Mouse (Mus musculus): ENCODE data around the gene Rngtt.

Gene Rngtt

GRCm38 (mm10) chr4:33514108-33515000 is 204.2 kb downstream of the Rngtt start:
- no peak for DNase-seq (ENCODE audit: low spot score)

GRCm38 (mm10) chr4:33520196-33520595 is 210.1 kb downstream of the Rngtt start:
- no peak for DNase-seq (ENCODE audit: low spot score)

DNA sequence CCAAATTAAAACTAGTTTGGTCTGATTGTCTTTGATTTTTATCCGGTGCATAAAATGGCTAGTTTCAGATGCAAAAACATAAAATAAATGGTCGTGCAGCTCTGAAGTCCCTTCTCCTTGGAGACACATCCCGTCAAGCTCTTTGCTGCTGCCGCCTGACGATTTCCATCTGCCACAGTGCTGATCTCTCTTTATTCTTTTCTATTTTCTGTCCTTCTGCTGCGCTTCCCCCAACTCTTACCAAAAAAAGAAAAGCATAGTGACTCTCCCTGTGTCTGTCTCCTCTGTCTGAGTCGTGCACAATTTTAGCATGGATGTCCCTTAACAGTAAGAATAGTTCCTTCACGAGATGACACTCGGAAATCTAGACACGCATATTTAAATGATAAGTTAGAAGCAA is 210.8 kb downstream of the Rngtt start:
- no peak for DNase-seq (ENCODE audit: low spot score)

- DNase-seq (ENCODE audit: low spot score): no peak
Observed at GRCm38 (mm10) chr4:33523774-33524173, 213.7 kb downstream of the Rngtt start.

DNA sequence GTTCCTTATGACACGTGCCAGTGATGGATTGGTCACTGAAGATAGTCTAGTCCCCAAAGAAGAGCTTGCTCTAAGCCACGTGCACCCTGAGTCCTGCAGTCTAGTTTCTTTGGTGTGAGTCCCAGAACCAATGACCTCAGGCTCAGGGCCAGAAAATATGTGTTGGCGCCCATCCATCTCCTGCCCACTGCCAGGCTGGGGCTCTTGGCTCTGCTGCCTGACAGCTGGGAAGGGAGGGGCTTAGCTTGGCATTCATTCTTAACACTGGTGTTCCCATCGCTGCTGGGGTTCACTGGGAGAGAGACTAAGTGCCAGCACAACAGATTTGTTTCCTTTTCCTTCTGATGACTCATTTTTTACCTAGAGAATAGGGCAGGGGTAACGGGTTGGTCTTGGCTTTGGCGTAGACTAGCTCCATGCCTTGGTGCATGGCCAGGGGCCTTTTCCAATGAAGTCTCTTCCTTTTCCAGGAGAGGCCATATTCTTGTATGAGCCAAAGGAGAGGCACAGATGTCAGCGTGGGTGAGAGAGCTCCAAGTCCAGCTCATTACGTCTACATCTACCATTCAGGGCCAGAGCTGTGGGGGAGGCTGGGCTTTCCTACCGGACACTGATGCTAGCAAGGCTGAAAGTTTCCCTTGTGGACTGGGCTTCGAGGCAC is 214.5 kb downstream of the Rngtt start:
- DNase-seq (ENCODE audit: low spot score): no peak

- DNase-seq (ENCODE audit: low spot score): no peak
Observed at GRCm38 (mm10) chr4:33525272-33525671, 215.2 kb downstream of the Rngtt start.

- DNase-seq (ENCODE audit: low spot score): peak; percentile 53
Observed at GRCm38 (mm10) chr4:33526092-33526491, 216.0 kb downstream of the Rngtt start.

DNA sequence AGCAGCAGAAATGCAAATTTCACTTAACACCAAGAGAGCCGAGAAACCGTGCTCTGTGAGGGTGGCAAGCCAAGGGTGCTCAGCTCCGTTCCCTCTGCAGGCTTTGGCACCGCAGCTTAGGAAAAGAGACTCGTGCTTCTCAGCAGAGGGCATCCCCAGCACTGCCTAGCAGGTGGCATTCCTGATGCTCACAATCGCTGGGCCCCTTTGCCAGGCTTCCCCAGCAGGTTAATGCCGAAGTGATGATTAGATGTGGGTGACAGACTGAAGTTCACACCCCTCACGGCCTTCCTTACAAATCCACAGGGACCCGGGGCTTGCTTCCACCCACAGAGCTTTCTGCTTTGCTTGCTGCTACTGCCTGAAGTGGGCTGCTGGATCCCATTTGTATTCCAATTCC is 216.6 kb downstream of the Rngtt start:
- DNase-seq (ENCODE audit: low spot score): no peak

DNA sequence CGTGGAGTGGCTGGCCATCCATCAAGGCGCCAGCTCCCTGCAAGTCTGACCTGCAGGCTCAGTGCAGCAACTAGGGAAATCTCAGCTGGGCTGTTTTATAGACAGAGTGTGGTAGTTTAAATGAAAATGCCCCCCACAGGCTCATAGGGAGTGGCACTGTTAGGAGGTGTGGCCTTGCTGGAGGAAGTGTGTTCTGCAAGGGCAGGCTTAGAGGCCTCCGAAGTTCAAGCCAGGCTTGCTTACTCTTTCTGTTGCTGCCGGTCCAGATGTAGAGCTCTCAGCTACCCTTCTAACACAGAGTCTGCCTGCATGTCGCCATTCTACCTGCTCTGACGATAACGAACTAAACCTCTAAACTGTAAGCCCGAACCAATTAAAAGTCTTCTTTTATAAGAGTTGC is 222.5 kb downstream of the Rngtt start:
- DNase-seq (ENCODE audit: low spot score): no peak

- no peak for DNase-seq (ENCODE audit: low spot score)
Observed at GRCm38 (mm10) chr4:33544755-33545576, 234.9 kb downstream of the Rngtt start.

DNA sequence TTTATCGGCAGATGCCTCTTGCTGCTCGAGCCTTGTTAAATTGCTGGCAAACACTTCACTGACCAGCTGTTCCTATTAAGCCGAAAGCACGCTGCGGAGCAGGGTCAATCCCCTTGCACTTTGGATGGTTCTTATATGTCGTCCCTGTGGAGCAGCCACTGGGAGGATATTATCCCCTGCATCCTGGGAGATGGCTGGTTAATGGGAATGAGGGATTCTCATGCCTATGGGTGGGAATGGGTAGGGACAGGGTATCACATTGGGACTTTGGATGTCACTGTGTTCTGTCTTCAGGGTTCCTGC is 235.4 kb downstream of the Rngtt start:
- DNase-seq (ENCODE audit: low spot score): peak; percentile 38

- DNase-seq (ENCODE audit: low spot score): no peak
Observed at GRCm38 (mm10) chr4:33546278-33546677, 236.2 kb downstream of the Rngtt start.

DNA sequence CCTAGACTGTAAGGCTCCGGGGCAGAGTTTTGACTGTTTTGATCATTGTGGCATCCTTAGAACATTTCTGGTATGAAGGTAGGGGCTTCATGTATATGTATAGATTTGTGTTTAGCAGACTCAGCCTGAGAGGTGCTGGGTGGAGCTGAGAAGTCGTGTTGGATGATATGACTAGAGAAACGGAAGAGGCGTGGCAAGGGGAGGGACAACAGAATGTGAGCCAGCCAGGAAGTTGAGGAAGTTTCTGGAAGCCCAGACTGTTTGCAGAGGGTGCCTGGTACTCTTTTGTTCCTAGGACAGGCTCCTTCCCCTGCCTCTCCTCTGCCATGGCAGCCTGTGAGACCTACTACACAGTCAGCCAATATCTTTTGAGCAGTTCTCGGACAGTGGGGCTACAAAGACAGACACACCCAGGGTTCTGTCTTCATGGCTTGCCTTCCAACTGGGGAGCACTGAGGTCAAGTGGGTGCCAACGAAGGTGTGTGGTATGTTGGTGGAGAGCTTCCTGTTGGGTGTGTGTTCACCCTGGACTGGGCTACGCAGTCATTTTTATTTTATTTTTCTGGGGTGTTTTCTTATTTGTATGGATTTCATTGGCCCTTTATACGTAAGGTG is 237.3 kb downstream of the Rngtt start:
- DNase-seq (ENCODE audit: low spot score): no peak

DNA sequence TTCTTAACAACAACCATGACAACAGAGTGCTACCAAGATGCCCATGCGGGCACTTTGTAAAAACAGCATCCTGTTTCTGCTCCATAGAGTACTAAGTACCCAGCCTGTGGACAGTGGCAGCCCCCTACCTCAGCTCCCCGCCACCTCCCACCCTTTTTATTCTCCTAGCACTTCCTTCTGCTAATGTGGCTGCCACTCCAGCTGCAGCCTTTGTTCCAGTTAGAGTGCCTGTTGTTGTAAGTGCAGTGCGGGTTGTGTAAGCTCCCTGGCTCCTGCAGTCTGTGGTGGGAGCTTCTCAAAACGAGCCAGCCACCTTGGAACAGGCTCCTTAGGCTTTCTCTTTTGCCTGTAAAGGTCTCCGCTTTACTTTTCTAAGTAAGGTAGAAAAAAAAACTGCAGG is 239.5 kb downstream of the Rngtt start:
- DNase-seq (ENCODE audit: low spot score): peak; percentile 15
